Mouse (Mus musculus) CH12.LX (cell line): ENCODE measurements around the gene Mctp1.

Source experiments
- CTCF ChIP-seq, 2 experiments: IDR thresholded peaks in 1 of 2; conservative IDR thresholded peaks in 1 of 2; 2 replicates each; pipeline ENCODE4 v1.5.1; 2011 to 2012; ENCODE audit warnings: low read depth in 2 of 2, low read length in 2 of 2, improper control_type of control experiment in 1 of 2, inconsistent platforms in 1 of 2, mild to moderate bottlenecking in 1 of 2, moderate library complexity in 1 of 2
- EP300 ChIP-seq: IDR thresholded peaks from 2 replicates; pipeline ENCODE4 v1.6.1; 2011; ENCODE audit warnings: low read length, improper control_type of control experiment
- JUND ChIP-seq: conservative IDR thresholded peaks from 2 replicates; pipeline ENCODE4 v1.6.1; 2011; ENCODE audit warnings: low read depth, low read length, improper control_type of control experiment
- KAT2A ChIP-seq: IDR thresholded peaks from 2 replicates; pipeline ENCODE4 v1.6.1; 2012; ENCODE audit warnings: low read length, improper control_type of control experiment, inconsistent platforms; ENCODE audit not compliant: insufficient replicate concordance
- MEF2A ChIP-seq: IDR thresholded peaks from 2 replicates; pipeline ENCODE4 v1.6.1; 2014; ENCODE audit warnings: low read depth, mild to moderate bottlenecking, inconsistent platforms, low read length, improper control_type of control experiment, borderline replicate concordance
- NELFE ChIP-seq: IDR thresholded peaks from 2 replicates; pipeline ENCODE4 v1.6.1; 2011; ENCODE audit warnings: low read depth, low read length, improper control_type of control experiment
- POLR2A ChIP-seq: IDR thresholded peaks from 2 replicates; pipeline ENCODE4 v1.6.1; 2011; ENCODE audit warnings: low read depth, mild to moderate bottlenecking, improper control_type of control experiment, low read length
- RAD21 ChIP-seq: IDR thresholded peaks from 2 replicates; pipeline ENCODE4 v1.6.1; 2011; ENCODE audit warnings: low read depth, mild to moderate bottlenecking, low read length, improper control_type of control experiment, moderate library complexity
- SIN3A ChIP-seq: IDR thresholded peaks from 2 replicates; pipeline ENCODE4 v1.6.1; 2012; ENCODE audit warnings: low read length, improper control_type of control experiment, inconsistent platforms
- UBTF ChIP-seq: IDR thresholded peaks from 2 replicates; pipeline ENCODE4 v1.6.1; 2012; ENCODE audit warnings: low read depth, mild to moderate bottlenecking, inconsistent platforms, low read length, improper control_type of control experiment, moderate library complexity
- USF1 ChIP-seq: IDR thresholded peaks from 2 replicates; pipeline ENCODE4 v1.6.1; 2014; ENCODE audit warnings: low read depth, mild to moderate bottlenecking, inconsistent platforms, low read length, improper control_type of control experiment
- USF2 ChIP-seq: conservative IDR thresholded peaks from 2 replicates; pipeline ENCODE4 v1.6.1; 2011; ENCODE audit warnings: low read depth, low read length, improper control_type of control experiment

GRCm38 (mm10) chr13:76383972-76384663 is at the start of gene Mctp1:
- TF ChIP-seq USF1, result no peak
- TF ChIP-seq UBTF, result no peak
- no peak for TF ChIP-seq POLR2A
- TF ChIP-seq JUND, result no peak
- no peak for TF ChIP-seq CTCF (conservative IDR thresholded peaks at IDR 0.05 in 1 of 2, IDR thresholded peaks at IDR 0.05 in 1 of 2; ENCODE audit: low read depth in 2 of 2, low read length in 2 of 2)
- no peak for TF ChIP-seq NELFE
- no peak for TF ChIP-seq KAT2A
- TF ChIP-seq RAD21, result no peak
- no peak for TF ChIP-seq SIN3A
- no peak for TF ChIP-seq EP300
- no peak for TF ChIP-seq USF2
- no peak for TF ChIP-seq MEF2A
